Mouse (Mus musculus) retina, adult 2 months (tissue): Measurements from ENCODE around the gene Ptpn6.

Experiments used
- DNase-seq: peaks from one replicate; pipeline ENCODE4 v3.0.0-alpha.2; 2012; ENCODE audit warnings: low read depth, low spot score

Gene Ptpn6

DNA sequence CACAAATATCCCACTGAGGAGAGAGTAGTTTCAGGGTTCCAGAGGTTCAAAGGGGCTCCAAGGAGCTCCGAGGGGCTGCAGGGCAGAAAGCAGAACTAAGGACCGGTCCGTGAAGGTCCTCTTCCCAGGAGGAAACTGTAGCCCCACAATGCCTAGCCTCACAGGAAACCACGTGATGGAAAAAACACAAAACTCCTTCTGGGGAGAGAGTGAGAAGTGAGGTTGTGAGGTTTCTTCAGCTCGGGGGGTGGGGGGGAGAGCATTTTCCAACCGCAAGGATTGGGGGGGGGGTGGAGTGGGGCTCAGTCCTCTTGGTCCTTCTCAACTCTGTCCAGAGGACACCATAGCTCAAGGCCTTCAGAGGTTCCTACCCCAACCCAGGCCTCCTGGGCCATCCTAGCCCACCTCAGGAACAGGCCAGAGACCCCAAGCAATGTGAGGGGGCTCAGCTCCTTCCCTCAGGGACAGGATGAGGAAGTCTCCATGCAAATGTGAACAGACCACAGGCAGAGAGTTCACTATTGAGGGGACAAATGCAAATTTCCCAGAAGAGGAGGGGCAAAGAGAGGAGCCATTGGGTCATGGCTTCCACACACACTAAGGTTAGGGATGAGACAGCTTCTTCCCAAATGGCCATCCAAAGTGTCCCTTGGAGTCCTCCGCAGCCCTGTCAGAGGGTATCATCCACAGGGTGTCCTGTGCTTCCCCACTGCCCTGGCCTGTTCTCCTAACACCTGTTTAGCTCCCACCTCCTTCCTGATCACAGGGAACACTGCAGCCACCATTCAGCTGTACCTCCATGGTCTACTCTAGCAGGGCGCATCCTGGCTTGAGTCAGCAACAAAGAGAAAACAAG is 8.4 kb downstream of the Ptpn6 start:
- no peak for DNase-seq

DNA sequence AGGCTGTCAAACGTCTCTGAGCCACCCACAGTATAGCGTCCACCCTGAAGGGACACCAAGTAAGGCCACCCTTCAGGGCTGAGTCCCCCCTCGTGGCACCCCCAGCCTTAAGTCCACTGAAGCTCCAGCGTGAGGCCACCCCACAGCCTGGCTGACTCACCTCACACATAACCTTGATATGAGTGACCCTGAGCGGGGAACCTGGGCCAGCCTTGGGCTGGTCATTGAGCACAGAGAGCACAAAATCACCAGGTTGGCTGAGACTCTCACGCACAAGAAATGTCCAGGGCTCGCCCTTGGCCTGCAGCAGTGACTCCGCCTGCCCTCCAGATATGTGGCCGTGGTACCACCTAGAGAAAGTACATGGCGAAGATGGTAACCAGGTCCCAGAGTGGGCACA is 9.9 kb downstream of the Ptpn6 start:
- DNase-seq: no peak

GRCm38 (mm10) chr6:124724472-124724871 is 14.0 kb downstream of the Ptpn6 start:
- no peak for DNase-seq

DNA sequence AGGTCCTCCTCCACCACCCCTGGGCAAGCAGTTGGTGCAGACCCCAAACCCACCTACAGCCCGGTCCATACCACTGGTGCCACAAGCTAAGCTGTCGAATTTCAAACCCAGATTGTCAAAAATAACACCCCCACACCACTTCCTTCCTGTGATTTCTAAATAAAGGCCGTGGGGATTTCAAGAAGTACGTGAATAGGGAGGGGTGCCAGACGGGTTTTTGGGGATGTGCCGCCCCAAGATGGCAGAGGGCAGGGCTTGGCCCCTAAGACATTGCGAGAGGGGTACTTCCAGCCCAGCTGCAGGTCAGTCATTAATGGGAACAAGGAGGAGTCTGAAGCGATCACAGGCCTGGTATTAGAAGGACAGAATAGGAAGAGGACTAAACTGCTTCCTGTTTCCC is 15.0 kb downstream of the Ptpn6 start:
- no peak for DNase-seq

DNA sequence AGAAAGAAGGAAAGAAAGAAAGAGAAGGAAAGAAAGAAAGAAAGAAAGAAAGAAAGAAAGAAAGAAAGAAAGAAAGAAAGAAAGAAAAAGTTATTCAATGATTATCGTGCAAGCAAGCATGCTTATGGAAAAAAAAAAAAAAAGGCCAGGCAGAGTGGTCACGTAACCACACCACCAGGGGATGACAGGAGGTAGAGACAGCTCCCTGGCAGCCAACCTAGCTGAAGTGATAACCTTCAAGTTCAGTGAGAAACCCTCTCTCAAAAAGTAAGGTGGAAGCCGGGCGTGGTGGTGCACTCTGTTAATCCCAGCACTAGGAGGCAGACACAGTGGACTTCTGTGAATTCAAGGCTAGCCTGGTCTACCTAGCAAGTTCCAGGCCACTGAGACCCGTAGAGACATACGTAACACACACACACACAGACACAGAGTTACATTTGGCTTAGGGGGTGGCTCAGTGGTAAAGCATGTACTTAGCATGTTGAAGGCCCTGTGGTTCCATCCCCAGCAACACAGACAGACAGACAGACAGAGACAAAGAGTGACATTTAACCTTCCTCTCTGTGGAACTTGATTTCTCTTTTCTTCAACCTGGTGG is 15.5 kb downstream of the Ptpn6 start:
- DNase-seq: no peak

DNA sequence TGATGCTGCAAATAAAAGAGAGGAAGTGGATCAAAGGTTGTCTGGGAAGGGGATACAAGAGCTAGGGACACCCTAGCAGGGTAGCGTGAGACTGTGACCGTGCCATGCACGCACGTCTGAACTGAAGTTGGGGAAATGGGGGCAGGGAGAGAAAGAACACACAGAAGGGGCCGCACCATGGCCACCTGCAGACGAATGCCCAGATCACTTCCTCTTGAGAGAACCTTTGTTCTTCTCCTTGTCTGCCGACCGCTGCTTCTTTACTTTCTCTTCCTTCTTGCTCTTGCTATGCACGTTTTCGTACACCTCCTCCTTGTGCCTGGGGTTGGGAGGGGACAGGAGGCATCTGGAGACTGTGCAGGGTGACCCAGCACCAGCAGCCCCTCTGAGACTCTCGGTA is 17.6 kb downstream of the Ptpn6 start:
- no peak for DNase-seq

GRCm38 (mm10) chr6:124719354-124719978 is 19.0 kb downstream of the Ptpn6 start:
- DNase-seq: no peak

DNA sequence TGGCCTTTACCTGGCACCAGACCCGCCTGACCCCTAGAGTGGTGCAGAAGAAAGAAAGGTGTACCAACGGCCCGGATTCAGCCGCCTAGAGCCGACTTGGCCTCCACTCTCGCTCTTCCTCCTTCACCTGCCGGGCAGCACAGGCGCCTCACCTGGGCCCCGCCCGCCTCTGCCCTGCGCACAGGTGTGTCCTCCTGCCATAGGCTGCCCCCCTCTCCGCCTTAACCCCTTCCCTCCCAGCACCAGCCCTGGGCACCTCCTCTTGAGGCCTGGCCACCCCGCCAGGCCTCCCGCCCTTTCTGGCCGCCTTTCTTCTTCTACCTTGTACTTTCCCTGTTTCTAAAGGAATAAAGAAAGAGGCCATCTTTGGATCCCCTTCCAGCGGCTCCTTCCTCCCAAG is 19.8 kb downstream of the Ptpn6 start:
- DNase-seq: no peak

- DNase-seq: no peak
These were observed 20.5 kb downstream of the Ptpn6 start for GRCm38 (mm10) chr6:124717968-124718367.

DNA sequence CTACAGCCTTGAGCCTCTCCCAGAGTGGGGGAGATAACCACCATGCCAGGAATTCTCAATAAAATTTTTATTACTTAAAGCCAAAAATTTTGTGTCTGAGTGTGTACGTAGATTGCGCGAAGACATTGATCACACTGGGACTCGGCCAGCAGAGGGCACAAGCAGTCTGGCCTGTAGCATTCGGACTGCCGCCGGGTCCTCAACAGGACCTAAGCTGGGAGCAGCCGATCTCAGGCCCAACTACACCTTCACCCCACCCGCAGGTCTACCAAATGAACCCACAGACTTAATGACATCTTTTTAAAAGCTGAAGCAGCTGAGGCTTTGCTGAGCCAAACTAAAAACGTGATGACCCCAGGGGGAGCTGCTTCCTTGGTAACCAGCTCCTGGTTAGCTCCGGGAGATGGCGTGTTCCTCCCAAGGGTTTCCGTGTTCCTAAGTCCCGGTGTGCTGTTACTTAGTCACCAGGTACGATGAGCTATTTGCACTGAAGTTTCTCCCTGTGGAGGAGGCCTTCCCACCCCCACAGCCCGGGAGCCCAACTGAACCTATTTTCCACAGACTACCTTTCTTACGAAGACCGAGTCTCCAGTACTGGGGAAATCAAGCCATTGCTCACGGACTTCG is 21.5 kb downstream of the Ptpn6 start:
- DNase-seq: no peak

DNA sequence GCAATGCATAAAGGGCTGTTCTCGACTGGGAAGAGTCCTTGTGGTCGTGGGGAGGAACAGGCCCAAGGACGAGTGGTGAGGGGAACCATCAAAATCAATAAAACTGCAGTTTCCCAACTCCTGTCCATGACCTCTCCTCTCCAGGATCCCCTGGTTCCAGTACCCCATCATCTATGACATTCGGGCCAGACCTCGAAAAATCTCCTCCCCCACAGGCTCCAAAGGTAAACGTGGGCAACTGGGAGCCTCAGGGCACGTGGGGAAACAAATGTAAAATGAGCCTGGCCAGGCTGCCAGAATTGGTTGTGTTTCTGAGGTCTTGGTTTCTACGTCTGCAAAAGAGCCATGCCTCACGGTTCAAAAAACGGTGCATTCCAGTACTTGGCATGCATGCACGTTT is 25.6 kb downstream of the Ptpn6 start:
- no peak for DNase-seq

- DNase-seq: peak; percentile 99
These were observed 26.4 kb downstream of the Ptpn6 start, which contains the start of the genes Emg1 and Phb2 for GRCm38 (mm10) chr6:124711824-124712782. Emg1 (minus strand) TSS chr6:124712178. Phb2 (plus strand) TSS chr6:124712336.

GRCm38 (mm10) chr6:124708289-124708889 is 30.1 kb downstream of the Ptpn6 start:
- no peak for DNase-seq

DNA sequence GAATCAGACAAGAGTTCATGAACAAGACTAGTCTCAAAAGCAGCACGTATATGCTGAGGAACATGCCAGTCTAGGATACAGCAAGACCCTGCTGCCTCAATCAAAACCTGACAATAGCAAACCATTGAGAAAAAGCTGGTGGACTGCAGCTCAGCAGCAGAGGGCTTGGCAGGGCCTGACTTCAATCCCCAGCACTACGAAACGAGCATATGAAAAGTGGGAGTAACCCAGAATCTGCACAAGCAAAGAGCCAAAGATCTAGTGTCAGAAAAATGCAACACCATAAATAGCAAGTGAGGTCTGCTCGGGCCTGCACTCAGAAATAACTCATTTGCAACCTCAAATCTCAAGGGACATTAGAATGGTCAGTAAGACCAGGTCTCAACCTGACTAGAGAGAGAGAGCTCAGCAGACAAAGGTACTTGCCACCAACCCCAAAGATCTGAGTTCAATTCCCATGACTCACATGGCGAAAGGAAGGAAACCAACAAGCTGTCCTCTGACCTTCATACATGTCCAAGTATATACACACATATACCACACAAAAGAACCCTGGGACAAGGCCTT is 32.4 kb downstream of the Ptpn6 start:
- DNase-seq: no peak

DNA sequence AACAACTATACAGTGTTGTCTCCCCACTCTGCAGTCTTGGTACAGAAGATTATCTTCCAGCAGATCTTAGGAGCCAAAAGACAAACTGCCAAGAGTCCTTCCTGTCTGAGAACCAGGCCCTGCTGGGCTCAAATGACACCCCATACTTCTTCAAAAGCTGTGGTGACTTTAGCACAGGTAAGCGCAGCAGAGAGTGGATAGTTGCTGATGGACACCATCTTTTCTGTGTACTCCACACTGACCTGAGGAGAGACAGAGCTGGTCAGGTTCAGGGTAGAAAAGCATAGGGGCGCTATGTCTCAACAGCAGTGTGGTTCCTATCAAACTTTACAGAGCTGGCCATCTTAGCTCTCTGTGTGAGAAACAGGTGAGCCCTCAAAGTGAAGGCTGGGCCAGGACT is 34.1 kb downstream of the Ptpn6 start:
- no peak for DNase-seq

- no peak for DNase-seq
These were observed 34.7 kb downstream of the Ptpn6 start for GRCm38 (mm10) chr6:124703789-124704188.

- DNase-seq: no peak
These were observed 35.8 kb downstream of the Ptpn6 start for GRCm38 (mm10) chr6:124702784-124703103.

- no peak for DNase-seq
These were observed 36.3 kb downstream of the Ptpn6 start for GRCm38 (mm10) chr6:124702102-124702783.

DNA sequence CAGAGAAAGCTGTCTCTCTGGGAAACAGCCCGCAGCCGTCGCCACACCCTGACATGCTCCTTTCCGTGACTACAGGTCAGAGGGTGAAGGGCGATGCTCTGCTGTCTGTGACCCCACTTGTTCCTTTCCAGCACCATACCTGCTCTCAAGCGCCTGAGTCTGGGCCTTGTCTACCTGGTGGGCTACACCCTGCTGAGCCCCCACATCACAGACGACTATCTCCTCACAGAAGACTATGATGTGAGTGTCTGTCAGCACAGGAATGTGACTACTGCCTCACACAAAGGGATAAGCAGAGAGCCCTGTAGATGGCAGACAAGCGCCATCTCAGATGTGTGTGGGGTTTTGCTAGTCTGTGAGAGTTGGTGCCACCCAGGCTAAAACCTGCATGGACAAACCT is 37.2 kb downstream of the Ptpn6 start:
- DNase-seq: no peak
